Mouse (Mus musculus): ENCODE results near the gene Ift81. TPM values are rescaled to one million over a fixed set of nuclear protein-coding genes. Genes with fewer than 3 reads are reported as not detected.
A peak's percentile ranks its signal among the peaks of the same experiment; 100 is the strongest.

Gene Ift81
- total RNA-seq, 2 experiments from 2014 or later: 34.5 to 37.4 TPM

GRCm38 (mm10) chr5:122520254-122521129 is 93.8 kb downstream of the Ift81 start:
- no peak for DNase-seq (ENCODE audit: extremely low spot score in 1 of 2, low spot score in 1 of 2)

GRCm38 (mm10) chr5:122519043-122519660 is 95.2 kb downstream of the Ift81 start:
- no peak for DNase-seq (ENCODE audit: extremely low spot score in 1 of 2, low spot score in 1 of 2)

- no peak for DNase-seq (ENCODE audit: extremely low spot score in 1 of 2, low spot score in 1 of 2)
Measured at GRCm38 (mm10) chr5:122518247-122518646, 96.1 kb downstream of the Ift81 start.

- DNase-seq (ENCODE audit: extremely low spot score in 1 of 2, low spot score in 1 of 2): no peak
Measured at GRCm38 (mm10) chr5:122516901-122517300, 97.4 kb downstream of the Ift81 start.

GRCm38 (mm10) chr5:122516029-122516730 is 98.1 kb downstream of the Ift81 start:
- no peak for DNase-seq (ENCODE audit: extremely low spot score in 1 of 2, low spot score in 1 of 2)

GRCm38 (mm10) chr5:122514127-122514521 is 100.2 kb downstream of the Ift81 start:
- DNase-seq (ENCODE audit: extremely low spot score in 1 of 2, low spot score in 1 of 2): no peak

GRCm38 (mm10) chr5:122513421-122514126 is 100.7 kb downstream of the Ift81 start:
- DNase-seq (ENCODE audit: extremely low spot score in 1 of 2, low spot score in 1 of 2): no peak

GRCm38 (mm10) chr5:122512011-122512410 is 102.3 kb downstream of the Ift81 start:
- DNase-seq (ENCODE audit: extremely low spot score in 1 of 2, low spot score in 1 of 2): no peak

- DNase-seq (ENCODE audit: extremely low spot score in 1 of 2, low spot score in 1 of 2): no peak
Measured at GRCm38 (mm10) chr5:122511405-122511804, 102.9 kb downstream of the Ift81 start.

- peak in 1 of 2 experiments; percentile 22 for DNase-seq (ENCODE audit: extremely low spot score in 1 of 2, low spot score in 1 of 2)
Measured at GRCm38 (mm10) chr5:122510651-122511157, 103.6 kb downstream of the Ift81 start.

GRCm38 (mm10) chr5:122509608-122510007 is 104.7 kb downstream of the Ift81 start:
- no peak for DNase-seq (ENCODE audit: extremely low spot score in 1 of 2, low spot score in 1 of 2)

GRCm38 (mm10) chr5:122508861-122509306 is 105.4 kb downstream of the Ift81 start:
- DNase-seq (ENCODE audit: extremely low spot score in 1 of 2, low spot score in 1 of 2): no peak

GRCm38 (mm10) chr5:122507396-122507795 is 106.9 kb downstream of the Ift81 start:
- DNase-seq (ENCODE audit: extremely low spot score in 1 of 2, low spot score in 1 of 2): no peak

- DNase-seq (ENCODE audit: extremely low spot score in 1 of 2, low spot score in 1 of 2): no peak
Measured at GRCm38 (mm10) chr5:122506462-122506861, 107.9 kb downstream of the Ift81 start.

- DNase-seq (ENCODE audit: extremely low spot score in 1 of 2, low spot score in 1 of 2): no peak
Measured at GRCm38 (mm10) chr5:122505554-122505953, 108.8 kb downstream of the Ift81 start.

GRCm38 (mm10) chr5:122503760-122504119 is 110.6 kb downstream of the Ift81 start:
- no peak for DNase-seq (ENCODE audit: extremely low spot score in 1 of 2, low spot score in 1 of 2)

GRCm38 (mm10) chr5:122503015-122503759 is 111.1 kb downstream of the Ift81 start:
- no peak for DNase-seq (ENCODE audit: extremely low spot score in 1 of 2, low spot score in 1 of 2)

- DNase-seq (ENCODE audit: extremely low spot score in 1 of 2, low spot score in 1 of 2): peak; percentile 89 to 91
Measured at GRCm38 (mm10) chr5:122502077-122502941, 112.0 kb downstream of the Ift81 start, which contains the start of gene Atp2a2. TSS of gene Atp2a2 (minus strand) at chr5:122502225.
